Mouse (Mus musculus): Measurements from ENCODE around the gene Gm12185.

GRCm38 (mm10) chr11:48873591-48874290 lies 118.3 kb downstream of the Gm12185 start:
- TF ChIP-seq POLR2A (IDR thresholded peaks at IDR 0.05; ENCODE audit: borderline replicate concordance, insufficient read depth, low read length), result no peak
- no peak for TF ChIP-seq CTCF (IDR thresholded peaks at IDR 0.05; ENCODE audit: borderline replicate concordance, insufficient read depth, low read depth, low read length)

All from cerebellum, adult 2 months (tissue).